16 mouse cellular contexts compared by ENCODE assay signal in genomic region chr1:76427439-76427838, GRCm38 (mm10).
DNase-seq lines count a peak whose midpoint lies in the region; TF ChIP-seq lines count a peak whose summit lies in the region.
"Had no signal": no experiment of that assay in that cellular context is flagged by ENCODE, and none has a peak within 500 bp of the region (broad histone marks: within the 10 kb centered on the region; RNA-seq: fewer than 3 reads in every experiment).

No protein-coding gene starts in this region.

- H3K27ac ChIP-seq in layer of hippocampus, adult 2 months: peak overlapping the region; percentile 80
- H3K27ac ChIP-seq: forebrain, embryonic 13.5 days; hindbrain, embryonic 10.5 days; limb, embryonic 12.5 days had no signal

- no peak overlapping the region for H3K4me3 ChIP-seq in layer of hippocampus, adult 2 months
- H3K4me3 ChIP-seq: forebrain, embryonic 13.5 days; heart, embryonic 12.5 days; hindbrain, embryonic 10.5 days; limb, embryonic 12.5 days; myocyte had no signal

- TF ChIP-seq CTCF in layer of hippocampus, adult 2 months (conservative IDR thresholded peaks at IDR 0.05): no peak

- peak; percentile 28 to 48 for DNase-seq in frontal cortex, postnatal 10 days (ENCODE audit: low spot score in 2 of 2)
- peak; percentile 59 to 70 for DNase-seq in layer of hippocampus, adult 2 months (ENCODE audit: low spot score in 2 of 2)
- DNase-seq in left cerebral cortex, adult 8-10 months (ENCODE audit: low spot score in 2 of 2): peak; percentile 32 to 86
- peak; percentile 56 for DNase-seq in right cerebral cortex, postnatal 25 days
- DNase-seq in gastrocnemius, postnatal 4 days (ENCODE audit: low spot score in 2 of 2): no peak
- DNase-seq in heart, adult 9 months (ENCODE audit: low spot score in 2 of 2): no peak
- no peak for DNase-seq in liver
- DNase-seq: cerebellum, adult 2 months; gastrocnemius, postnatal 14 days; kidney, postnatal 10 days; lung, postnatal 36 days had no signal

Comparison
In these comparisons a context has a peak if more than half of its experiments do, and no peak if none do; other contexts are left out.
1. DNase-seq: peak in frontal cortex, postnatal 10 days (2 of 2), layer of hippocampus, adult 2 months (2 of 2), left cerebral cortex, adult 8-10 months (2 of 2) and right cerebral cortex, postnatal 25 days (single experiment); none in gastrocnemius, postnatal 4 days (0 of 2), heart, adult 9 months (0 of 2) and liver (single experiment).